Mouse (Mus musculus): ENCODE measurements at regions not wholly inside any gene's neighbourhood (a gene's known extent, or its start where the extent isn't known, plus 50 kb on each side); places are given as distances from the start of the nearest gene placed in this dataset.

DNA sequence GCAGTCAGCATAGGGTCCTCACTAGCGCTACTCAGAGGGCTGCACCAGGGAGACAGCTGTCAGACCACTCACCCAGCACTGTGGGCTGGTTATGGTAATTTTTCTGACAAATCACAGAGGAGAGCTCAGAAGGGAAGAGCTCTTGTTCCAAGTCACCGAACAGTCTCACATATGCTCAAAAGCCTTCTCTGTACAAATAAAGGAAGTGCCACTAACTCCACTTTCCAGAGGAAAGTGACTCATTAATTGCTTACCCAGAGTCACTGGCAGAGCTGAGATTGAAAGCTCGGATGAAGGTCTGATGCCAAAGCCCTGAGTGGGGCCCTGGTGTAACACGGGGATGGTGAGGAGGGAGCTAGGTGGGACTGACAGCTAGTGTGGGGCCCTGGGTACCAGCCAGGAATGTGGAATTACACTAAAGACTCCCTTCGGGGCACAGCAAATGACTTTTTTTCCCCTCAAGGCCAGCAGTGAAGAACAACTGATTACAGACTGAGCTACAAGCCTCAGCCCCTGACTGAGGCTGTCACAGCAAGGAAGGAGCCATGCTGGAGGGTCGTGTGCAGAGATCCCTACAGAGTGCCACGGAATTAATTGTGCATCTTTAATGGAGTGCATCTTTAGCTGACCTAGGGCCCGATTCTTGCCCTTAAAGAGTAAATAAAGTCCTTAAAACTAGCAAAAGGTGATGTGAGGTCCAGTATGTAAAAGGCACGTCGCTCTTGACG is 155.6 kb upstream of the Ubl3 start:
- WGBS = 39% methylated on average over 11 of the region's 11 CpGs
- H3K4me1 ChIP-seq (ENCODE audit: control insufficient read depth, insufficient read depth, low read length) = peaks cover 8% of the 10 kb centered on the region; the same call in 1 of the 2 replicates
- DNase-seq (ENCODE audit: low spot score, missing footprints) (no peak), ATAC-seq (ENCODE audit: low FRiP score) (peak; percentile 64; the same call in 1 of the 2 replicates)
- no peak overlapping the region; the same call in 1 of the 2 replicates for H3K4me2 ChIP-seq
- H3K9me3 ChIP-seq (ENCODE audit: control insufficient read depth, low read length) = no peaks in the 10 kb centered on the region
- no peak overlapping the region; the same call in 1 of the 2 replicates for H3K27ac ChIP-seq (ENCODE audit: low read depth, low read length)
- H3K27me3 ChIP-seq (ENCODE audit: control insufficient read depth, insufficient read depth, low read length) = no peaks in the 10 kb centered on the region
- H3K9ac ChIP-seq (ENCODE audit: low read length) = no peak overlapping the region
- no peaks in the 10 kb centered on the region for H3K36me3 ChIP-seq (ENCODE audit: control insufficient read depth, insufficient read depth, low read length)
- no peak overlapping the region for H3K4me3 ChIP-seq (ENCODE audit: low read depth, low read length)

DNA sequence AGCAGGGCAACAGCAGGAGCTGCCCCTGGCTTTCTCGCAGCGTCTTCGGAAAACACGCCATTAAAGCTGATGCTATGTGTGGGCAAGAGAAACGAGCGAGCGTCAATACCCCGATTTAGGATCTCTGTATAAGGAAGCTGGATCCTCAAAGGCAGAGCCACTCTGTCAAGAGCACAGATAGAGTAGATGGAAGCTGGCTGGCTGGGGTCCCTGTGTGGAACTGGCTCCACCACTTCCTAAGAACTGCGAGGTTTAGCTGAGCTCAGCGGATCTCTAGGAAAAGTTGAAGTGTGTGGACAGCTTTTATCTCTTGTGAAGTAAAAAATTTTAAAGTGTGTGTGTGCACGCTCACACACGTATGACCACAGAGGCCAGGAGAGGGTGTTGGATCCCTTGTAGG is 154.7 kb upstream of the Ubl3 start:
- H3K9ac ChIP-seq (ENCODE audit: low read length) = no peak overlapping the region
- ATAC-seq (ENCODE audit: low FRiP score) (no peak), DNase-seq (ENCODE audit: low spot score, missing footprints) (no peak)
- no peaks in the 10 kb centered on the region for H3K9me3 ChIP-seq (ENCODE audit: control insufficient read depth, low read length)
- no peaks in the 10 kb centered on the region for H3K27me3 ChIP-seq (ENCODE audit: control insufficient read depth, insufficient read depth, low read length)
- WGBS = 92% methylated on average over 12 of the region's 12 CpGs
- peaks cover 8% of the 10 kb centered on the region; the same call in 1 of the 2 replicates for H3K4me1 ChIP-seq (ENCODE audit: control insufficient read depth, insufficient read depth, low read length)
- no peak overlapping the region for H3K4me2 ChIP-seq
- H3K27ac ChIP-seq (ENCODE audit: low read depth, low read length) = no peak overlapping the region
- H3K4me3 ChIP-seq (ENCODE audit: low read depth, low read length) = no peak overlapping the region
- no peaks in the 10 kb centered on the region for H3K36me3 ChIP-seq (ENCODE audit: control insufficient read depth, insufficient read depth, low read length)

DNA sequence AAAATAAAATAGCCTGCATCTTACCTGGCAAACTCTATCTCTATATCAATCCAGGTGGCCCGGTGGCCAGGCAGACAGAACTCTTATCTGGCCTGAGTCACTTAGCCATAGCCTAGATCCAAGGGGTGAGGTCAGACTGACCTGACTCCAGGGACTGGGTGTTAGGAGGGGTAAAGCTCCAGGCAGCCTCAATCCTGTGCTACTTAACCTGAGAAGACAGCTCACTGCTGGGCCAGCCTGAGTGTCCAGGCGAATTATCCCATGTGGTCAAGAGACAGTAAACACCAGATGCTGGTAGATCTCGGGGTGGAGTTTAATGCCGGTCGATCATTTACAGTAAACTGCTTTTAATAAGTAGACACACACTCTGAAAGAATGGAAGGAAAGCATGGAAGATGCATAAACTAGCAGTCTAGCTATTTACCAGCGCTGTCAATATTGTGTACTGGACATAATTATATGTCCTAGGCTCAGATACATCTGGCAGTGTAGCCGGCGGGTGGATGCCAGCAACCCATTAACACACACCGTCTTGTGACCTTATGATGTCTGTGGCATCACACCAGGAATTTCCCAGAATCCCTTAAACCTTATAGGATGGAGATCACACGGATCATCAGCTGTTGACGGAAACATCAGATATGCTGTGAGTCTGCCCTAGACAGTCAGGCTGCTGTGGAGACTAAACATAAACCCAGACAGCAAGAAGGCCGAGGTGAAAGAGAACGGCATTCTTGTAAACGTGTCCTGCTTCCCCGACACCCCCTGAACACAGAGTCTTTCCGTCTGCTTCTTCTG is 153.9 kb upstream of the Ubl3 start:
- no peak overlapping the region for H3K27ac ChIP-seq (ENCODE audit: low read depth, low read length)
- 88% methylated on average over 16 of the region's 16 CpGs for WGBS
- DNase-seq (ENCODE audit: low spot score, missing footprints) (no peak), ATAC-seq (ENCODE audit: low FRiP score) (no peak)
- H3K36me3 ChIP-seq (ENCODE audit: control insufficient read depth, insufficient read depth, low read length) = no peaks in the 10 kb centered on the region
- H3K9me3 ChIP-seq (ENCODE audit: control insufficient read depth, low read length) = no peaks in the 10 kb centered on the region
- H3K4me3 ChIP-seq (ENCODE audit: low read depth, low read length) = no peak overlapping the region
- peaks cover 12% of the 10 kb centered on the region; the same call in 1 of the 2 replicates for H3K4me1 ChIP-seq (ENCODE audit: control insufficient read depth, insufficient read depth, low read length)
- H3K27me3 ChIP-seq (ENCODE audit: control insufficient read depth, insufficient read depth, low read length) = no peaks in the 10 kb centered on the region
- H3K9ac ChIP-seq (ENCODE audit: low read length) = no peak overlapping the region
- H3K4me2 ChIP-seq = no peak overlapping the region

DNA sequence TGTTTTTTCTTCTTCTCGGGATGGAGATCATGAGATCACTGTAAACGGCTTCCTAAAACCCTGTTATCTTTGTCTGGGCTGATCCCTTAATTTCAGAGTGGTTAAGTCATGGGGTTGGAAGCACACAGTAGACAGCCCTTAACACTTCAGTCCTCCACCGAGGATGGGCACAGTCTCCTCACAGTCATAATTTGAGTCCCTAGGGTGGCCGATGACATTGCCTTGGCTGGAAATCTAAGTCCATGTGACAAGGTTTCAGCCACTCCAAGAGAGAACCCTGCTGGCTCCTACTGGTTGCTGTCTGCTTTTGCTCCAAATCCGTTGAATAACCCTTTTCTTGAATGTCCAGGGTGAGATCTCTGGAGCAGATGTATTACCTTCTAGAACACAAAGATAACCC is 152.2 kb upstream of the Ubl3 start:
- no peak overlapping the region for H3K27ac ChIP-seq (ENCODE audit: low read depth, low read length)
- WGBS = 65% methylated on average over 5 of the region's 5 CpGs
- no peak overlapping the region for H3K4me2 ChIP-seq
- no peaks in the 10 kb centered on the region for H3K36me3 ChIP-seq (ENCODE audit: control insufficient read depth, insufficient read depth, low read length)
- ATAC-seq (ENCODE audit: low FRiP score) (no peak), DNase-seq (ENCODE audit: low spot score, missing footprints) (no peak)
- peaks cover 12% of the 10 kb centered on the region; the same call in 1 of the 2 replicates for H3K4me1 ChIP-seq (ENCODE audit: control insufficient read depth, insufficient read depth, low read length)
- H3K4me3 ChIP-seq (ENCODE audit: low read depth, low read length) = no peak overlapping the region
- H3K27me3 ChIP-seq (ENCODE audit: control insufficient read depth, insufficient read depth, low read length) = no peaks in the 10 kb centered on the region
- no peaks in the 10 kb centered on the region for H3K9me3 ChIP-seq (ENCODE audit: control insufficient read depth, low read length)
- H3K9ac ChIP-seq (ENCODE audit: low read length) = no peak overlapping the region

DNA sequence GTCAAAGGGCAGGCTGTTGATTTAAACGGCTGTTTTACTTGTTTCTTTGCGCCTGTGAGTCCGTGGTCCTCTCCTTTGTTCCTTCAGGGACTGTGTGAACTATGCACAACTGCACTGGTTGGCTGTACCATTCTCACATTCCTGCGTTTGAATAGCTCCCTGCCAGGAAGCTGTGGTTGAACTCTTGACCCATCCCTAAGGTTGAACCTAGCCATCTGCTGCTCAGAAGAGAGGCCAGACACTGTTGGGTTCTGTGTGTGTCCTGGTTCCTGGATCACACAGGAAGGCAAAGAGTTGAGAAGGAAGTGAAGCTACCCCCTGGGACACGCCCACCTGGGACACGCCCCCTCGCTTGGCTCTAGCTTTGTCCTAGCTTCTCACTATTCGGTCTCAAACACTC is 149.3 kb upstream of the Ubl3 start:
- Histone ChIP-seq H3K27me3 (ENCODE audit: control insufficient read depth, insufficient read depth, low read length) (no peaks in the 10 kb centered on the region), H3K36me3 (ENCODE audit: control insufficient read depth, insufficient read depth, low read length) (no peaks in the 10 kb centered on the region), H3K4me1 (ENCODE audit: control insufficient read depth, insufficient read depth, low read length) (peaks cover 4% of the 10 kb centered on the region; the same call in 1 of the 2 replicates), H3K4me3 (ENCODE audit: low read depth, low read length) (no peak overlapping the region), H3K27ac (ENCODE audit: low read depth, low read length) (no peak overlapping the region), H3K4me2 (no peak overlapping the region), H3K9me3 (ENCODE audit: control insufficient read depth, low read length) (no peaks in the 10 kb centered on the region), H3K9ac (ENCODE audit: low read length) (no peak overlapping the region)
- ATAC-seq (ENCODE audit: low FRiP score) = no peak; the same call in 1 of the 2 replicates
- WGBS = 41% methylated on average over 8 of the region's 8 CpGs
- DNase-seq (ENCODE audit: low spot score, missing footprints) = no peak

DNA sequence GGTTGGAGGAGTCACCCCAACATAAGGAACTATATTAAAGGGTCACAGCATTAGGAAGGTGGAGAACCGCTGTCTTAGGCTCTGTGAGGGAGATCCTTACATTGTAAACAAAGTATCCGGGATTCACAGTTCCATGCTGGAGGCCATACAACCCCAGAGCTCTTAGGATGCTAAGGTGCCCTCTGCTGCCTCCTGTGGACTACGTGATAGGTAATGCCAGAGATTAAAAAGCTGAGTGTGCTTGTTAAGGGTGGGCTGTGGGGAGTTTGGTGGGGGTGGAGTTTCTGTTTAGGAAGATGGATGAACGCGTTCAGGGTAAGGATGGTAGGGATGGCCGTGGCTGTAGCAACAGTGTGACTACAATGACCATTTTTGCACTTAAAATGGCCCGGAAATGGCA is 148.4 kb upstream of the Ubl3 start:
- Histone ChIP-seq H3K36me3 (ENCODE audit: control insufficient read depth, insufficient read depth, low read length) (no peaks in the 10 kb centered on the region), H3K4me1 (ENCODE audit: control insufficient read depth, insufficient read depth, low read length) (peaks cover 4% of the 10 kb centered on the region; the same call in 1 of the 2 replicates), H3K9ac (ENCODE audit: low read length) (no peak overlapping the region), H3K27me3 (ENCODE audit: control insufficient read depth, insufficient read depth, low read length) (no peaks in the 10 kb centered on the region), H3K27ac (ENCODE audit: low read depth, low read length) (no peak overlapping the region), H3K4me3 (ENCODE audit: low read depth, low read length) (no peak overlapping the region), H3K4me2 (no peak overlapping the region), H3K9me3 (ENCODE audit: control insufficient read depth, low read length) (no peaks in the 10 kb centered on the region)
- DNase-seq (ENCODE audit: low spot score, missing footprints) (no peak), ATAC-seq (ENCODE audit: low FRiP score) (no peak)
- WGBS = 80% methylated on average over 7 of the region's 7 CpGs

DNA sequence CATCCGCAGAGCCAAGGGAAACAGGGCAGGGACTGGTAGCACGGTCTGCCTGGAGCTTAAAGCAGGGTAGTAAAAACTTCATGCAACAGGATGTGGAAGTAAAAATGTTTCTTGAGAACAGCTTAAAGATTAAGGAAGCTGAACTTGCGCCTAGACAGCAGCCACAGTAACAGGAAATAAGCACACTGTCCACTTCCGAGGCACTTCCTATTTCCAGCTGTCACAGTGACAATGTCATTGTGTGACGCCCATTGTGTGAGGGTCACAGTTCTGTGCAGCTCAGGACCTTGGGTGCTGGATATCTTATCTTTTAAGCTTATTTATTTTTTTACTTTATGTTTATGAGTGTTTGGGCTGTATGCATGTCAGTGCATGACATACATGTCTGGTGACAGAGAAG is 147.7 kb upstream of the Ubl3 start:
- H3K36me3 ChIP-seq (ENCODE audit: control insufficient read depth, insufficient read depth, low read length) = no peaks in the 10 kb centered on the region
- peaks cover 4% of the 10 kb centered on the region; the same call in 1 of the 2 replicates for H3K4me1 ChIP-seq (ENCODE audit: control insufficient read depth, insufficient read depth, low read length)
- H3K27me3 ChIP-seq (ENCODE audit: control insufficient read depth, insufficient read depth, low read length) = no peaks in the 10 kb centered on the region
- no peak for DNase-seq (ENCODE audit: low spot score, missing footprints)
- H3K4me3 ChIP-seq (ENCODE audit: low read depth, low read length) = no peak overlapping the region
- ATAC-seq (ENCODE audit: low FRiP score) = no peak
- 88% methylated on average over 5 of the region's 5 CpGs for WGBS
- H3K9me3 ChIP-seq (ENCODE audit: control insufficient read depth, low read length) = no peaks in the 10 kb centered on the region
- no peak overlapping the region for H3K27ac ChIP-seq (ENCODE audit: low read depth, low read length)
- no peak overlapping the region for H3K4me2 ChIP-seq
- no peak overlapping the region for H3K9ac ChIP-seq (ENCODE audit: low read length)

DNA sequence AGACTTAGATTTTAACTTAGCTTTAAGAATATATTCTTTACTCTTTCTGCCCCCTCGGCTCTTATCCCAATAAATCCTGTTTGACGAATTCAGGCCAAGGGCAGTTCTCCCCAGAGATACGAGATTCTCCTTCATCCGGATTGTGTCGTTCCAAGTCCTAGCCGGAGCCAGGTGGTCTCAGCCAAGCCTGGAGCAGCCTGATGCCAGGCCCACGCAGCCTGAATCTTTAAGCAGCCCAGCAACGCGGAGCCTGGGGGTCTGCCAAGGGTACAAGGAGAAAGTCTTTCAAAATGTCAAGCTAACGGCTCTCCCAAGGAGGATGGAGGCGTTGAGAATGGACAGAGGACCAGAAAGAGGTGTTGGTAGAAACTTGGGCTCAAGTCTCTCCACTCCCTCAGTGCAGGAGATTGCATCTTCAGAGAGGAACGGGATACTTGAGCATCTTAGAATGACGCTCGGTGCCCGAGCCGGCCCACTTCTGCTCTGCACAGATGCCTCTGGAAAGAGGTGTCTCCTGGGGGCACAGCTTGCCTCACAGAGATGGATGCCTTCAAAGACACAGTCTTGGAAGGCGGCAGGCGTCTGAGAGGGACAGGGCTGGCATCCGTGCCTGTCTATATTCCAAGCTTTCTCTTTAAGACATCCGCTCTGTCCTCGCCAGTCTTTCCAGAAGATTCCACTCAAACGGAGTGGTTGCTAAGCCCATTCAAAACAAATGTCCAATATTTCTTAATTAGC is 145.2 kb upstream of the Ubl3 start:
- 84% methylated on average over 22 of the region's 22 CpGs for WGBS
- DNase-seq (ENCODE audit: low spot score, missing footprints) (no peak), ATAC-seq (ENCODE audit: low FRiP score) (no peak)

More for the DNA sequence above, 145.2 kb upstream of the Ubl3 start:
- Histone ChIP-seq H3K9me3 (ENCODE audit: control insufficient read depth, low read length) (no peaks in the 10 kb centered on the region), H3K4me1 (ENCODE audit: control insufficient read depth, insufficient read depth, low read length) (peaks cover 4% of the 10 kb centered on the region; the same call in 1 of the 2 replicates), H3K4me2 (no peak overlapping the region), H3K4me3 (ENCODE audit: low read depth, low read length) (no peak overlapping the region), H3K27ac (ENCODE audit: low read depth, low read length) (no peak overlapping the region), H3K27me3 (ENCODE audit: control insufficient read depth, insufficient read depth, low read length) (no peaks in the 10 kb centered on the region), H3K9ac (ENCODE audit: low read length) (no peak overlapping the region), H3K36me3 (ENCODE audit: control insufficient read depth, insufficient read depth, low read length) (no peaks in the 10 kb centered on the region)
